Mouse (Mus musculus): ENCODE measurements around the gene Hivep1.

Hivep1 gene

DNA sequence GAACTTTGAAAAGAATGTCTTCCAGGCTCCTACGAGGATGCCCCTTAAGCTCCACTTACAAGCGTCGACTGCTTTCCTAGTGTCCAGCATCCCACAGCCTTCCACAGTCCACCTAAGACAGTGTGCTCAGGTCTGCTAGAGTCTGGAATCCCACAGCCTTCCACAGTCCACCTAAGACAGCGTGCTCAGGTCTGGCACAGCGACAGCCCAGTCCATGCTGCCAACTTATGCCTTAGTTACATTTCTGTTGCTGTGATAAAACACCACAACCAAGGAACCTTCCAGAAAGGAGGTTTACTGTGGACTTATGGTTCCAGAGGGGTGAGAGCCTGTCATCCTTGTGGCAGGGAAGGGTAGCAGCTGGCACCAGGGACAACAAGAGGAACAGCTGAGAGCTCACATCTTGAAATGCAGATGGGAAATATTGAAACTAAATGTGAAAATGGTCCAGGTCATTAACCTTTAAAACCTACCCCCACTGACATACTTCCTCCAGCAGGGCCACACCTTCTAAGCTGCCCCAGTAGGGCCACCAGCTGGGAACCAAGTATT, 25.0 kb downstream of the Hivep1 start:
- DNase-seq = no peak

DNA sequence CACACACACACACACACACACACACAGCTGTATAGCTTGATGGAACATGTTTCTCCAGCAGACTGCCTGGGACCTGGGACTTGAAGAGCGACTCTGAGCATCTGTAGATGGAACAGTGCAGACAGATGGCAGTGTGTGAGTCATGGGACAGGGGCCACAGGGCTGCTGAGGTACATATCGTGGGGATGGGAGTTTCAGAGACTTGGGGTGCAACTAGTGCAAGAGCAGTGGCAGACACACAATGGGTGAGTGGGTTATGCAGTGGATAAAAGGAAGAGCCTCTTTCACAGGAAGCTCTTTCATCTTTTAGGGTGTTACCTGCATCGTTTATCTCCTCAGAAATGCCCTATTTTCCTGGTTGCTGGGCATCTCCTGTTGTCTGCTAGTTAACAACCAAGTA, 25.8 kb downstream of the Hivep1 start:
- DNase-seq = no peak

DNA sequence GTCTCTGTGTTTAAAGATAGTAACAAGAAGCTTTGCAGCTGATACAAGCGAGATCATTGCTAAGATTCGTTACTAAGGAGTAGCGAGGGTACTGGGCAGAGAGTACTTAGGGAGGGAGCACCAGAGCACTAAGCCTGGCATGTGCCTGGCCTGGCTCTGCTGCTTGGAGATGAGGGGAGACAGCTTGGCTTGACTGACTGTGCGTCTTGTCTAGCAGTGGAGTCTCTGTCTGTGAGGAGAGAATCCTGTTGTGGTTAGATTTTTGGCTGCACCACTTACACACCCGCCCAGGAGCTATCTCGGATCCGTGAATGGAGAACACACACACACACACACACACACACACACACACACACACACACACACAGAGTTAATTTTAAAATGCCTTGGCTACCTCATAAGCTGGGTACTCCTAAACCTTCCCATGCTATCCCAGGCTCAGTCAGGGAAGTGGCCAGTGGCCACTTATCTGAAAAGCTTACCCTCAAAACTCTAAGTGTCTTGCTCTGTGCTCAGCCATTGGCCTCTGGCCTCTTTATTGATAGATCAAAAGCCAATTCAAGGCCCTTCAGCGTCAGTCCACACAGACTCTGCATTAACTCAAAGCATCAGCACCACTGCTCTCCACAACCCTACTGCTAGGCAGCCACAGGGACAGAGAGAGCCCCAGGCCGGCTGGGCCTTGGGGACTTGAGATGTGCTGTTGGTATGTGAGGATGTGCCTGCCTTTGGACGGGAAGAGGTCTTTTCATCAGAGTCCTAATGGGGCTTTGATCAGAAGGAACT, 28.5 kb downstream of the Hivep1 start:
- DNase-seq = no peak

DNA sequence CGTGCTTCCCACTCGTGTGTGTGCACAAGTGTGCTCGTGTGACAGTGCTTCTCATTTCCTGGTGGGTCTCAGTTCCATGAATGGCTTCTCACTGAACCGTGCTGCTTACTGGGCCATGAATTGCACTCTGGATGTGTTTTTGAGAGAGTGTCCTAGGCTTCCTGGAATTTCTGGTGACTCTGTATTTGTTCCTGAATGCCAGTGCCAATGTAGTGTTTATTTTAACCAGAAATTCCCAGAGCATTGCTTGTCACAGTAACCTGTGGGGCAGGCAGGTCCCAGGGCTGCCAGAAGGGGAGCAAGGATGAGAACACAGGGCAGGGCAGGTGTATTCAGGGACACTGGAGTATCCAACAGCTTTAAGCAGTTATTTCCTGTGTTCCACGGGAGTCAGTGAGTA, 36.5 kb downstream of the Hivep1 start:
- no peak for DNase-seq

DNA sequence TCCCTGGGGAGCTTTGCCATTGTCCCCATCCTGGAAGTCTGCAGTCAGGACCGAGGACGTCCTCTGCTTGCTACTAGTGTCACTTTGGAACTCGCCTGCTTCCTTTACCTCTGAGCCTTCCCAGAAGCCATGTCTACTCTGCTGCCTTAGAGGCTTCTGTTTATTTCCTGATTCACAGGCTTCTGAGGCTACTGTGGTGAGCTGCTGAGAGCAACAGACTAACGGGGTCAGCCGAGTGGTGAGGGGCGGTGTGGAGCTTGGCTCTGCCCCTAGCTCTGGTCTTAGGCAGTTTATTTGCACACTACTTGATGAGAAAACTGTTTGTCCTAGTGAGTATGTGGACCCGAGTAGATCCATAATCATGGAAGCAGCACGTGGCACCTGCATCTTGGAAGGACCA, 37.2 kb downstream of the Hivep1 start:
- no peak for DNase-seq

DNA sequence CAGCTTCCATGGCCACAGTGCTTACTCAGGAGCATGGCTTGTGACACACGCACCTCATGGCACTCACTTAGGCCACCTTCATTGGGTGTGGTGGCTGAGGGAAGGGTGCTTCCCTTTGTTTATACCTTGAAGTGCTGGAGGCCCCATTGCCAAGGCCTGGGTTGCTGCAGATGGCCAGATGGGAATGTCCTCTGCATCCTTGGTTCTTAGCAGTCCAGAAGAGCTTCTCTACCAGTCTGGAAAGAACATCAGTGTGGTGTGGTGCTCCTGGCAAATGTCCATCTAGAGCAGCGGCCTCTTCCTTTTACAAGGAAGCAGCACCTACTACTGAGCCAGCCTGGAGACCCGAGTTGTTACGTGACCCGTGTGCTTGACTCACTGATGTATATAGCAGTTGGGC, 38.9 kb downstream of the Hivep1 start:
- no peak for DNase-seq

DNA sequence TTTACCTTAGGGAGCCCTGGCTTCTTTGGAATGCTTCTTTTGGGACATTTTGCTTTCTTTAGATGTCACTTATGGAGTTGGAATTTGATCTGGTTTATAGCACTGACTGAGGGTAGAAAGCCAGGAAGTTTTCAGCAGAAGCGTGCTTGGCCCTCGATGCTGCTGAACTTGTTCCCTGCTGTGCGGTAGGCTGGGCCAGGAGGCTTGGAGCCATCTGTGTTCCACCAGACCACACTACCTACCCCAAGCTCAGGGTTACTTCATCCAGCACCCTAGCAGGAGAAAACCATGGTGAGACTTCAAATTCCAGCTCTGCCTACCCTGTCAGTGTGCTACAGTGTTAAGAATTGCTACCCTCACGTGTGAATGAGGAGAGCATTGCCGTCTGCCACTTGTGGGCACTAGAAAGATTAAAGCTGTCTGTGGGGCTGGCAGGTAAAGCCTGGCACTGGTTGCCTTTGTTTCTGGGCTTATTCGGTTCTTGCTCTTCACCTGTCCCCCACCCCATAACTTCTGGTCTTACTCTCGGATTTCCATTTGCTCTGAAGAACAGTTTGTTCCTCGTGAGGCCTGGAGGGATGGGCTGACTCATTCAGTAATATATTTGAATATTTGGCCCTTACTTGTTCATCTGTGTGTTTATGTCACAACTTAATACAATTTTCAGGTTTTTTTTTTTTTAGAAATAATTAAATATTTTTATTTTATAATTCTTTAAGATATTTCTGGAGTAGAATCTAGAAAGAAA, 40.7 kb downstream of the Hivep1 start:
- no peak for DNase-seq

DNA sequence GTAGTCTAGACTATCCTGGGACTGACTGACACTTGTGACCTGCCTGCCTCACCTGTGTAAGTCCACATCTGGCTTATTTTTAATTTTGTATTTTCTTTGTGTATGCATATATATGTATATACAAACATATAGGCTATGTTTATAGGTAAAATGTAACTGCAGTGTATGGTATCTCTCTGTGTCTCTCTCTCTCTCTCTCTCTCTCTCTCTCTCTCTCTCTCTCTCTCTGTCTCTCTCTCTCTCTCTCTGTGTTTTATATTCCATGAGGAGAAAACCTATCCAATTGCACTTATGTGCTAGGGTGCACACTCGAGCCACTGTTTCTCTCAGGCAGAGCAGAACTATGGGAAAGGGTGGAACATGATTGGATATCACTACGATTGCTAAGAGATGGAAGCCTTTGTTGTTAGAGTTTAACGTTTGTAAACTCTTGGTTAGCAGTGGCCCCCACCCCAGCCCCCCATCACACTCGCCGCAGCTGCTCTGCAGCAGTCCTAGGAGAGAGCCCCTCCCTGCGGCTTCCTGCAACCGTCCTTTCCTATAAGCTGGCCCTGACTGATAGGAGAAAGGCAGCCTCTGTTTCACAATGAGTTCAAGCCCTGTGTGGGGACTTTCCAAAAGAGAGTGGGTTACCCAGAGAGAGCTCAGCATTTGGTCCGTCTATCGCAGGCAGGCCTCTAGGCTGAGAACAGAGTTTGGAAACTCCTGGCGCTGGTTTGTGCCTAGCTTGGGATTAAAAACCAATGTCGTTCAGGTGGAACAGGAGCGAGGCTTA, 41.6 kb downstream of the Hivep1 start:
- DNase-seq = peak; percentile 71

DNA sequence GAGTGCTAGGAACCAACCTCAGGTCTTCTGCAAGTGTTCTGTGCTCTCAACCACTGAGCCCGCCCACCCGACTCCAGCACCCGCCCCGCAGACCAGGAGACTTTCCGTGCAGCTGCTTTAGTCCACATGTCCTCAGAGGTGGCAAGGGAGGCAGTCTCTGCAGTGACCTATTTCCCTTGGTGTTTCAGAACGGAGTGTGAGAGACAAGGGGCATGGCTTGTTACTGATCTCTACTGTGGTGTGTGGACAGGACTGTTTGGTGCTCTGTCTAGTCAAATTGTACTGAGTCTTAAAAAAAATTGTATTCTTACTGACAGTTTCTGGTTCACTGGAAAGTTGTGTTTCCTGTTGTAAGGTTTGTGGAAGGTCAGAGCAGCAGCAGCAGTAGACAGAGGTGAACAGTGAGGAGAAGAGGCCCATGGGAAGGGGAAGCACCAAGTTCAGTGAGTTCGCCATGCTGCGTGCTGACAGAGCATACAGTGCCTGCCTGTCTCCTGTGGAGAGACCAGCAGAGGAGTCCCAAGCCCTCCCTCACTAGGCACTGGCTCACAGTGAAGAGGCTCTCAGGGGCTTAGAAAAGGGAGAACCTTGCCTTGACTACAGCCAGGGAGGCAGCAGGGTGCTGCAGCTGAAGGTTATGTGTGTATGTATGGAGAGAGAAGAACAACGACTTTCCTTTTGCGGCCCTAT, 44.1 kb downstream of the Hivep1 start:
- peak; percentile 54 for DNase-seq

DNA sequence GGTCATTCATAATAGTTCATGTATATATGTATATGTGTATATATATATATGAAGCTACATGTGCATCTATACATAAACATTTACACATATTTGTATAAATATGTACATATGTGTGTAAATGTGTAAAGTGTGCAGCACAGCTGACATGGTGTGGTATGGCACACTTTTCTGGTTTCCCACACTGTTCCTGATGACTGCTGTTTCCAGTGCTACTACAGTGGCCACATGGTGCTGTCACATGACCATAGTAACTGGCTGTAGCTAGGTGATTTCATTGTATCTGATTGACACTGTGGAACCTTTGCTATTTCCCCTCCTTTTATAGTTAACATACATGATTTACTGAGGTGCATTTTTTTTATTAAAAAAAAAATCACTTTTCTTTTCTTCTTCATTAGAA, 45.3 kb downstream of the Hivep1 start:
- no peak for DNase-seq

DNA sequence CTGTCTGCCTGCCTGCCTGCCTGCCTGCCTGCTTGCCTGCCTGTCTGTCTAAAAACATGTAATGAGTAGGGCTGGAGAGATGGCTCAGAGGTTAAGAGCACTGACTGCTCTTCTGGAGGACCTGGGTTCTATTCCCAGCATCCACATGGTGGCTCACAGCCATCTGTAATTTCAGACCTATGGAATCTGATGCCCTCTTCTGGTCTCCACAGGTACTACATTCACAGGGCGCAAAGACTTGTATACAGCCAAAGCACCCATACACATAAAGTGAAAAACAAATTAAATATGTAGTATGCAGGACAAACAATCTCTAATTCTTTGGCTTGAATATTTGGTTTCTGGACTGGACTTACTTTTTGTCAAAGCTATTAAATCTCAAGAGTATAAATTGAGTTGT, 46.7 kb downstream of the Hivep1 start:
- no peak for DNase-seq

DNA sequence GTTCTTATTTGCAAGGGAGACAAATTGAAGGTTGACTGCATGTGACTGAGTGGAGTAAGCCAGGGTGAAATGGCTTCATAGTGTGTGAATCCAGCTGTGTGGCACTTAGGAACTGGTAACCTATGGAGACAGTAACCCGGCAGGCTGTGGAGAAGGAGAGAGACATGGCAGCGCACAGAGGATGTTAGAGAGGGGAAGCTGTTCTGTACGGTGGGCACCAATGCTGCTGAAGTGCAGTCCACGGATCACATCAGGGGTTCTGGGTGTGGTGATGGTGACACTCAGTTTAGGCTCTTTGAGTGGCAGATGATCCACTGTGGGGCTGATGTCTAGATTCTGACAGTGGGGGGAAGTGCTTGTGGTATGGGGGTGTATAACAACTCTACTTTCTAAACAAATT, 47.7 kb downstream of the Hivep1 start:
- DNase-seq = no peak

DNA sequence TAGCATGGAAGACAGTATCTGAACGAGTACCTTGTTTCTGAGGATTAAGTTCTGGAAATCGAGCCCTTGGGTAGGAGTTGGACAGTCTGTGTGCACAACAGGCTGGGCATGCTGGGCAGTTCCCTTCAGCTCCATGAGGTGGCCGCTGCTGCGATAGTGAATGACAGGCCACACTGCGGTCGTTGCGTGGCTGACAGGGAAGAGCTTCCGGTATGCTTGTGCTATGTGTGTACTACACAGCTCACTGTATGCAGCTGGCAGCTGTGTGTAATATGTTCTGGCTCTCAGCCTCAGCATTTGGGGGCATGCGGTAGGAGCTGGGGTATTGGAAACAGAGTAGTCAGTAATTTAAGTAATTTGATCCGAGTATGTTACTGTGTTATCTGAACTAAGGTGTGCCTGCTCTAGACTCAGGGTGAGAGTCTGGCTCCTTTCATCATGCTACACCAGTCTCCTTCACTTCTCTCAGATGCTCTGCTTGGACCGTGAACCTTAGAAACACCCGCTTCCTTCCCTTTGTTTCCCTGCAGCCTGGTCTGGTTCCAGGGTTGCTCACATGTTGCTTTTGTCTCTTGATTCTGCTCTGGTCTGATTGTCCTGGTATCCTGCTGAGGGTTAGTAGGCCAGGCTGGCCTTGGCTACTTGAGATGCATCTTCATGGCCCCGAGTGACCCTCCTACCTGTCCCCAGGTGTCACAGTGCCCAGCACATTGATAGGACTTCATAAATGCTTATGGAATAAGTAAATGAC, 49.8 kb downstream of the Hivep1 start:
- DNase-seq = peak; percentile 45

DNA sequence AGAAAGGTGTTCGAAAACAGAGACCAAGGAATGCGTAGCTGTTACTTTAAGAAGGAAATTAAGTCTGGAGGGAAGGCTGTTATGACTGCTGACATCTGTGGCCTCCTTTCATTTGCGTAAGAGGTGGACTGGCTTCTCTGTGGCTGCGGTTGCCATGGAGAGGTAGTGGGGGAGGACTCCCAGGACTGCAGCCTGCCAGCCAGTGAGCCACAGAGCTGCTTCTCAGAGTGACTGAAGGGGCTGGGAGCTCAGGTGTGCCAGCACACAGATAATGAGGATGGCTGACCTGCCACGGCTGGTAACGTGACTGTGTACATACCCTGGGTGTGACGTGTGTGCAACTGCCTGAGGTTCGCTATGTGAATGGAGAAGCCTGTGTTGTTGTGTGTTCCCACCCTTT, 51.2 kb downstream of the Hivep1 start:
- DNase-seq = peak; percentile 64

DNA sequence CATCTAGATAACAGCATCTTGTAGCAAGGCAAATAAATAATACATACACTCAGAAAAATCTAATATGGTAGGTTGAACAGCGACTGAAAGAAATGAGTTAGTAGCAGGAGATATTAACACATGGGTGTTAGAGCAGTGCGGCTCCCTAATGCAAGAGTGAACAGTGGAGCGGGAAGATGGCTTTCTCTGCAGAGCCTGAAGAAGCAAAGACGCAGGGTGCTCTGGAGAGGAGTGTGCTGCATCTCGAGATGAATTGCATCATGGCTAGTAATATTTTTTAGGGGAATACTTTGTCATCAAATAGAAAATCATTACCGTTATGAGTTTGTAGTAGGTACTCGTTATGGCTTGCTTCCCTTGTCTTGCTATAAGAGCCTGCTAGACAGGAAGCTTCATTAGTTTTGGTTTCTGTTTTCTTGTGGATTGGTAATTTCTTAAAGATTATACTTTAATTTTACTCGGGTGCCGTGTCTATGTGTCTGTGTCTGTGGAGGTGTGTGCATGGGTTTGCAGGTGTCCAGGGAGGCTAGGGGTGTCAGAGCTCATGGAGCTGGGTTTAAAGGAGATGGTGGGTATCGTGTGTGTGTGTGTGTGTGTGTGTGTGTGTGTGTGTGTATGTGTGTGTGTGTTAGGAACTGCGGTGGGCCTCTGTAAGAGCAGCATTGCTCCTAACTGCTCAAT, 51.8 kb downstream of the Hivep1 start:
- no peak for DNase-seq

DNA sequence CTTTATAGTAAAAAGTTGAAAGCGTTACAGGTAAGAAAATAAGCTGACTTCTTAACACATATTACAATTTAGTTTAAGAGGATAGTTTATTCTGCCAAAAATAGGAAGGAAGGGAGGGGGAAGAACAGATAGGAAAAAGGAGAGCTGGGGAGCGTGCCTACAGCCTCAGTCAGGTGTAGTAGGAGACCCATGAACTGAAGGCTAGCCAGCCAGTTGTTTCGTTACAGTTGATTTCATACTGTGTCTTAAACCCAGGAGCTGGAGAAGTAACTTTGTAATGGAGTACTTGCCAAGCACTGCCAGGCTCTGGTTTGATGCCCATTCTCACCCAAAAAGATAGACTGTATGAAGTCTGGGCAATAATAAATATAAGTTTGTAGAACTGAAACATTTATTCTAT, 52.5 kb downstream of the Hivep1 start:
- no peak for DNase-seq

DNA sequence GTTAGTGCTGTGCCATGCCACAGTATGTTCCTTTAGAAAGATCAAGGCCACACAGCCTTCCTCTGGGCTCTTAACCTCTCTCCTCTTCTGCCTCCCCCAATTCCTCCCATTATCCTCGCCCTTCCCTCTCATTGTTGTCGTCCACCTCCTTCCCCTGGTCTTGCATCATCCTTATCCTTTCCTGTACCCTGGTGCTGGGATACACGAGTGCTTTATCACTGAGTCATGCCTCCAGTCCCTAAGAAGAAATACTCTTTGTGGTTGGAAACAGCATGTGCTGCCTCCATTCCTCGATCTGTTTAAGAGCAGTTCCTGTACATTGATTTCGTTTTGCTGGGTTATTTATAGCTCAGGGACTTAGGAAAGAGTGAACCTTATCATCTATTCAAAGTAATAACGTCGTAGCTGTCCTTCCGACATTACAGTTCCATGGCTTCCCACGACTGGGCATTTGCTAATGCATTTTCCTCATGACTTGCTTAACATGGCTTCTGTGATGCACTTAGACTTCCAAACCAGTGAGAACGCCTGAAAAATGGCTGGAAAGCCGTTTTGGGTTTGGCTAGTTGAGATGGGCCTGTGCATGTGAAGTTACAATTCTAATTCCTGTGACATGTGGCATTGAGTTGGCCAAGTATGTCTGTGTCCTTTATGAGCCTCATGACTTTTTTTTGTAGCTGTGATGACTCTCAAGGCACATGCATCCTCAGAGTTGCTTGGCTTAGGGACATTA, 56.8 kb downstream of the Hivep1 start:
- DNase-seq = no peak

DNA sequence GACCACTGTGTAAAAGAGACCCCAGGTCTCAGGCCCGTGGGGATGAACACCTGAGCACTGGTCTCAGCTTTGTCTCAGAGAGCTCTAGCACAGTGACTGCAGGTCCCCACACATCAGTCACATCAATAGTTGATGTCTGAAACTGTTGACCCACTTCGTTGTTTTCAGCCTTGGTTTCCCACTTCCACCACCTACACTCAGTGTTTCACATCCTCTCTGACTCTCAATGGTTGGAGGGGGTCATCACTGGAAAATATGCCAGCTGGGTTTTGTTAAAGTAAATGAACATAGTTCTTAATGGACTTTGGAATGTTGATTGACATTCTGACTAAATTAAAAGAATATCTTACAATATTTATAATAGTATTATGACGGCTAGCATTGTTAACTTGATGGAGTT, 58.6 kb downstream of the Hivep1 start:
- DNase-seq = no peak

DNA sequence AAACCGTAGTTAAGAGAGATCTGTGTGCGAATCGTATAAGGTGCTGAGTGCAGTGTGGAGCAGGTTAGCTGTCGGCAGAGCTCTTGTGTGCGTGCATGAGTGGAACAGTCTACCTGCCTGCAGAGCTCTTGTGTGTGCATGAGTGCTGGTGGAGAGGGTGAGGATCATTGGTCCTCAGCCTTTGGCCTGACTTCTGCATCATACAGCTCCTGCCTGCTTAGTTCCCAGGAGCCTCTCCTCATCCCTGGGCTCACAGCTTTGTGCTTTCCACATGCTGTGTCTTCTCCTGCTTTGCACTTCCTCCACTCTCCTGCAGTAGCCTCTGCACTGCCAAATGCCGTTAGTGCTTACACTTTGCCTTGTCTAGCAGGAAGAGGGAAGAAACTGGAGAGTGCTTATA, 60.2 kb downstream of the Hivep1 start:
- no peak for DNase-seq

DNA sequence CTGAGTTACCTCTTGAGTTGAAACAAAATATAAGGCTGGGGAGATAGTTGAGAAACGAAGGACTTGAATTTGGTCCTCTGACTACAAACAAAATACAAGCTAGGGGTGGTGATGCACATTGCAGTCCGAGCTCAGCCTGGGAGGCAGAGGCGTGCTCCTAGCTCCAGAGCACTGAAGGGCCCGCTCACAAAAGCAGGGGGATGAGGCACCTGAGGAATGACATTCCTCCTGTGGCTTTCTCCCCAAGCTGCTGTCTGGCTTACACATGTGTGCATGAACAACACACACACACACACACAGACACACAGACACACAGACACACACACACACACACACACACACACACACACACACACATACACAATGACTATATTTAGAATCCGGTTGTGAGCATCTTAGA, 60.9 kb downstream of the Hivep1 start:
- DNase-seq = no peak

DNA sequence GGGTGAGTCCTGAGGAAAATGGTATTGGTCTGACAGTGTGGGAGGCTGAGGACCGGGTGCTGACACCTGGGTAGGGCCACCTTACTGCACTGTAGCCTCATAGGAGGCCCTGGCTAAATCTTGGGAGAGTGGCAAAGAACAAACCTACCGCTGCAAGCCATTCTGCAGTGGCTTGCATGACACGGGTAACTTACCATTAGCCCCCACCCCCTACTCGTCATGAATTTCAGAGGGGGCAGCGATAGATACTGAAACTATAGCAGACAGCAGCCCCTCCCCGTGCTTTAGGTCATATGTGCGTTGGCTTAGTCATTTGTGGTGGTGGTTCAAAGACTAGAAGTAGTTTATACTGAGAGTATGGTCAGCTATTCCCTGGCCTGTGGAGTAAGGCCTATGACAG, 61.8 kb downstream of the Hivep1 start:
- no peak for DNase-seq

Data from liver (tissue).